Mouse (Mus musculus): ENCODE data around the gene Fcnb. TPM values are rescaled to one million over a fixed set of nuclear protein-coding genes. Genes with fewer than 3 reads are reported as not detected.

Fcnb gene
- total and polyA plus RNA-seq, 3 experiments: not detected

GRCm38 (mm10) chr2:28101892-28102291 lies 17.2 kb upstream of the Fcnb start:
- DNase-seq (ENCODE audit: low spot score) (no peak), ATAC-seq (ENCODE audit: extremely low read depth, insufficient number of reproducible peaks, low FRiP score, poor library complexity, severe bottlenecking) (no peak)
- no peaks in the 10 kb centered on the region for H3K27me3 ChIP-seq (ENCODE audit: insufficient read depth, low read length)
- no peak overlapping the region for H3K4me3 ChIP-seq (ENCODE audit: low read depth, low read length)
- no peaks in the 10 kb centered on the region for H3K9me3 ChIP-seq (replicated peaks)
- TF ChIP-seq GATA2 (IDR thresholded peaks at IDR 0.05; ENCODE audit: borderline replicate concordance, low read depth, low read length) (no peak), CTCF (IDR thresholded peaks at IDR 0.05; ENCODE audit: low read depth, low read length) (no peak), POLR2AphosphoS5 (IDR thresholded peaks at IDR 0.05; ENCODE audit: insufficient replicate concordance, low read depth, low read length) (no peak), GATA1 (IDR thresholded peaks at IDR 0.05; ENCODE audit: borderline replicate concordance, low read length) (no peak), TAL1 (conservative IDR thresholded peaks at IDR 0.05; ENCODE audit: low read depth, low read length) (no peak)
- peaks cover 53% of the 10 kb centered on the region for H3K4me1 ChIP-seq (ENCODE audit: insufficient read depth, low read depth, low read length)
- no peaks in the 10 kb centered on the region for H3K36me3 ChIP-seq (replicated peaks)

- ATAC-seq (ENCODE audit: extremely low read depth, insufficient number of reproducible peaks, low FRiP score, poor library complexity, severe bottlenecking) (no peak), DNase-seq (ENCODE audit: low spot score) (peak; percentile 23)
- no peak for TF ChIP-seq TAL1 (conservative IDR thresholded peaks at IDR 0.05; ENCODE audit: low read depth, low read length)
- no peak for TF ChIP-seq POLR2AphosphoS5 (IDR thresholded peaks at IDR 0.05; ENCODE audit: insufficient replicate concordance, low read depth, low read length)
- no peak for TF ChIP-seq CTCF (IDR thresholded peaks at IDR 0.05; ENCODE audit: low read depth, low read length)
- TF ChIP-seq GATA2 (IDR thresholded peaks at IDR 0.05; ENCODE audit: borderline replicate concordance, low read depth, low read length): no peak
- TF ChIP-seq GATA1 (IDR thresholded peaks at IDR 0.05; ENCODE audit: borderline replicate concordance, low read length): no peak
- Histone ChIP-seq H3K36me3 (replicated peaks) (no peaks in the 10 kb centered on the region), H3K9me3 (replicated peaks) (no peaks in the 10 kb centered on the region), H3K27me3 (ENCODE audit: insufficient read depth, low read length) (no peaks in the 10 kb centered on the region), H3K4me1 (ENCODE audit: insufficient read depth, low read depth, low read length) (peaks cover 61% of the 10 kb centered on the region), H3K4me3 (ENCODE audit: low read depth, low read length) (no peak overlapping the region)
These were observed 16.3 kb upstream of the Fcnb start for GRCm38 (mm10) chr2:28100796-28101483.

- DNase-seq (ENCODE audit: low spot score): no peak
- Histone ChIP-seq H3K27me3 (ENCODE audit: insufficient read depth, low read length) (no peaks in the 10 kb centered on the region), H3K4me1 (ENCODE audit: insufficient read depth, low read depth, low read length) (peaks cover 70% of the 10 kb centered on the region), H3K4me3 (ENCODE audit: low read depth, low read length) (no peak overlapping the region), H3K9me3 (replicated peaks) (no peaks in the 10 kb centered on the region), H3K36me3 (replicated peaks) (no peaks in the 10 kb centered on the region)
- no peak for ATAC-seq (ENCODE audit: extremely low read depth, insufficient number of reproducible peaks, low FRiP score, poor library complexity, severe bottlenecking)
- no peak for TF ChIP-seq GATA1 (IDR thresholded peaks at IDR 0.05; ENCODE audit: borderline replicate concordance, low read length)
- TF ChIP-seq CTCF (IDR thresholded peaks at IDR 0.05; ENCODE audit: low read depth, low read length): no peak
- TF ChIP-seq POLR2AphosphoS5 (IDR thresholded peaks at IDR 0.05; ENCODE audit: insufficient replicate concordance, low read depth, low read length): no peak
- TF ChIP-seq TAL1 (conservative IDR thresholded peaks at IDR 0.05; ENCODE audit: low read depth, low read length): no peak
- TF ChIP-seq GATA2 (IDR thresholded peaks at IDR 0.05; ENCODE audit: borderline replicate concordance, low read depth, low read length): no peak
These were observed 14.1 kb upstream of the Fcnb start for GRCm38 (mm10) chr2:28098547-28099505.

GRCm38 (mm10) chr2:28096751-28097309 lies 12.1 kb upstream of the Fcnb start:
- ATAC-seq (ENCODE audit: extremely low read depth, insufficient number of reproducible peaks, low FRiP score, poor library complexity, severe bottlenecking) (no peak), DNase-seq (ENCODE audit: low spot score) (peak; percentile 32)
- H3K9me3 ChIP-seq (replicated peaks): no peaks in the 10 kb centered on the region
- peaks cover 68% of the 10 kb centered on the region for H3K4me1 ChIP-seq (ENCODE audit: insufficient read depth, low read depth, low read length)
- no peaks in the 10 kb centered on the region for H3K36me3 ChIP-seq (replicated peaks)
- no peaks in the 10 kb centered on the region for H3K27me3 ChIP-seq (ENCODE audit: insufficient read depth, low read length)
- no peak overlapping the region for H3K4me3 ChIP-seq (ENCODE audit: low read depth, low read length)
- TF ChIP-seq CTCF (IDR thresholded peaks at IDR 0.05; ENCODE audit: low read depth, low read length) (no peak), GATA2 (IDR thresholded peaks at IDR 0.05; ENCODE audit: borderline replicate concordance, low read depth, low read length) (no peak), GATA1 (IDR thresholded peaks at IDR 0.05; ENCODE audit: borderline replicate concordance, low read length) (no peak), TAL1 (conservative IDR thresholded peaks at IDR 0.05; ENCODE audit: low read depth, low read length) (no peak), POLR2AphosphoS5 (IDR thresholded peaks at IDR 0.05; ENCODE audit: insufficient replicate concordance, low read depth, low read length) (no peak)

DNA sequence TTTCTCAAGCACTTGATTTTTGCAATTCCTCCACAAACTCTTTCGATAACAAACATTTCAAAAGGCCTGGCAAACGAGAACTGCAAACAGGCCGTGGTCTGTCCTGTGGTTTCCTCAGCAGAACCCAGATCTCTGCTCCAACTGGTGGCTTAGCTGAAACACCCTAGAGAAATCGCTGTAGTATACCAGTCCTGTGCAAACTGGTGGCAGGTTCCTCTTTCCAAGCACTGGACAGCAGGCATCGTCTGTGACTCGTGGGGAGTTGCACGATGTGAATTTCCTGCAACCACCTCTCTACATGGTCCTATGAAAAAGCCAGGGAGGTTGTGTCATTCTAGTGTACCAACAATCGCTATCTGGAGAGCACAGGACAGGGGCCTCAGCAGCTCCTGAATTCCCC lies 7.4 kb upstream of the Fcnb start:
- 0 out of 2 replicates have a peak, but pooled peaks cover 4% of the 10 kb centered on the region for H3K27me3 ChIP-seq (ENCODE audit: insufficient read depth, low read length)
- no peak overlapping the region for H3K4me3 ChIP-seq (ENCODE audit: low read depth, low read length)
- no peaks in the 10 kb centered on the region for H3K9me3 ChIP-seq (replicated peaks)
- peaks cover 60% of the 10 kb centered on the region for H3K4me1 ChIP-seq (ENCODE audit: insufficient read depth, low read depth, low read length)
- DNase-seq (ENCODE audit: low spot score) (no peak), ATAC-seq (ENCODE audit: extremely low read depth, insufficient number of reproducible peaks, low FRiP score, poor library complexity, severe bottlenecking) (no peak)
- H3K36me3 ChIP-seq (replicated peaks): no peaks in the 10 kb centered on the region
- no peak for TF ChIP-seq CTCF (IDR thresholded peaks at IDR 0.05; ENCODE audit: low read depth, low read length)
- no peak for TF ChIP-seq POLR2AphosphoS5 (IDR thresholded peaks at IDR 0.05; ENCODE audit: insufficient replicate concordance, low read depth, low read length)
- TF ChIP-seq GATA2 (IDR thresholded peaks at IDR 0.05; ENCODE audit: borderline replicate concordance, low read depth, low read length): no peak
- TF ChIP-seq GATA1 (IDR thresholded peaks at IDR 0.05; ENCODE audit: borderline replicate concordance, low read length): no peak
- no peak for TF ChIP-seq TAL1 (conservative IDR thresholded peaks at IDR 0.05; ENCODE audit: low read depth, low read length)

Data from G1E (cell line).